Mouse (Mus musculus) CH12.LX (cell line): Measurements from ENCODE around the gene Fga. TPM values are rescaled to one million over a fixed set of nuclear protein-coding genes. Genes with fewer than 3 reads are reported as not detected.

Experiments used
- DNase-seq: peaks from one replicate; pipeline ENCODE4 v3.0.0-alpha.2; 2013; ENCODE audit errors: extremely low read depth
- H3K27ac ChIP-seq: 2 replicates; pipeline ENCODE4 v1.5.1; 2012; ENCODE audit warnings: low read depth, mild to moderate bottlenecking, control low read depth, moderate library complexity; ENCODE audit not compliant: insufficient read depth
- H3K27me3 ChIP-seq: replicated peaks from 2 replicates; pipeline ENCODE3; 2012; ENCODE audit warnings: inconsistent platforms
- H3K36me3 ChIP-seq, 2 experiments: replicated peaks in 1 of 2; 2 replicates each; pipeline versions ENCODE3 to v1.6.1; 2012; ENCODE audit warnings: inconsistent platforms in 1 of 2, low read length in 1 of 2, mild to moderate bottlenecking in 1 of 2, mixed read lengths in 1 of 2, moderate library complexity in 1 of 2; ENCODE audit not compliant: control insufficient read depth in 1 of 2, insufficient read depth in 1 of 2
- H3K4me1 ChIP-seq, 2 experiments: 2 replicates each; pipeline ENCODE4 v1.6.1; 2012; ENCODE audit warnings: inconsistent platforms in 1 of 2, moderate library complexity in 1 of 2; ENCODE audit not compliant: insufficient read depth in 2 of 2, control insufficient read depth in 1 of 2
- H3K4me2 ChIP-seq: 2 replicates; pipeline ENCODE4 v1.6.1; 2012; ENCODE audit warnings: low read depth, mild to moderate bottlenecking, control low read depth; ENCODE audit not compliant: poor library complexity, insufficient read depth, severe bottlenecking
- H3K4me3 ChIP-seq, 3 experiments: fragments of 150-350 bp in 1 of 3; sonication (generic) in 1 of 3; replicated peaks in 1 of 3; 2 replicates each; pipeline versions ENCODE3 to v1.5.1; 2011 to 2012; ENCODE audit warnings: low read depth in 2 of 3, low read length in 2 of 3, mild to moderate bottlenecking in 2 of 3, moderate library complexity in 2 of 3, control low read depth in 1 of 3, improper control_type of control experiment in 1 of 3, inconsistent platforms in 1 of 3, mixed read lengths in 1 of 3; ENCODE audit not compliant: poor library complexity in 1 of 3
- H3K79me2 ChIP-seq: replicated peaks from 2 replicates; pipeline ENCODE4 v1.6.1; 2012; ENCODE audit warnings: mild to moderate bottlenecking, moderate library complexity; ENCODE audit not compliant: control insufficient read depth, poor library complexity, insufficient read depth, severe bottlenecking; ENCODE audit errors: extremely low read depth
- H3K9ac ChIP-seq: 2 replicates; pipeline ENCODE4 v1.6.1; 2012; ENCODE audit warnings: low read depth, mild to moderate bottlenecking, control low read depth, moderate library complexity; ENCODE audit not compliant: insufficient read depth
- H3K9me3 ChIP-seq: replicated peaks from 2 replicates; pipeline ENCODE3; 2012; ENCODE audit warnings: low read length, inconsistent platforms, mixed read lengths
- CTCF ChIP-seq, 2 experiments: IDR thresholded peaks in 1 of 2; conservative IDR thresholded peaks in 1 of 2; 2 replicates each; pipeline ENCODE4 v1.5.1; 2011 to 2012; ENCODE audit warnings: low read depth in 2 of 2, low read length in 2 of 2, improper control_type of control experiment in 1 of 2, inconsistent platforms in 1 of 2, mild to moderate bottlenecking in 1 of 2, moderate library complexity in 1 of 2
- GABPA ChIP-seq: IDR thresholded peaks from 2 replicates; pipeline ENCODE4 v1.6.1; 2012; ENCODE audit warnings: low read depth, low read length, improper control_type of control experiment, inconsistent platforms; ENCODE audit not compliant: insufficient replicate concordance
- IRF4 ChIP-seq: IDR thresholded peaks from 2 replicates; pipeline ENCODE4 v1.6.1; 2014; ENCODE audit warnings: low read depth, mild to moderate bottlenecking, inconsistent platforms, low read length, improper control_type of control experiment
- JUND ChIP-seq: conservative IDR thresholded peaks from 2 replicates; pipeline ENCODE4 v1.6.1; 2011; ENCODE audit warnings: low read depth, low read length, improper control_type of control experiment
- KAT2A ChIP-seq: IDR thresholded peaks from 2 replicates; pipeline ENCODE4 v1.6.1; 2012; ENCODE audit warnings: low read length, improper control_type of control experiment, inconsistent platforms; ENCODE audit not compliant: insufficient replicate concordance
- MAX ChIP-seq: IDR thresholded peaks from 2 replicates; pipeline ENCODE4 v1.6.1; 2011; ENCODE audit warnings: low read length, improper control_type of control experiment
- MXI1 ChIP-seq: IDR thresholded peaks from 2 replicates; pipeline ENCODE4 v1.6.1; 2011; ENCODE audit warnings: mild to moderate bottlenecking, low read depth, low read length, improper control_type of control experiment
- POLR2AphosphoS2 ChIP-seq: IDR thresholded peaks from 2 replicates; pipeline ENCODE4 v1.6.1; 2011; ENCODE audit warnings: low read depth, low read length, improper control_type of control experiment
- RCOR1 ChIP-seq: conservative IDR thresholded peaks from 2 replicates; pipeline ENCODE4 v1.6.1; 2012; ENCODE audit warnings: low read depth, mild to moderate bottlenecking, inconsistent platforms, low read length, improper control_type of control experiment
- TBP ChIP-seq: conservative IDR thresholded peaks from 2 replicates; pipeline ENCODE4 v1.6.1; 2011; ENCODE audit warnings: low read depth, low read length, improper control_type of control experiment
- TCF12 ChIP-seq: IDR thresholded peaks from 2 replicates; pipeline ENCODE4 v1.6.1; 2014; ENCODE audit warnings: low read depth, mild to moderate bottlenecking, inconsistent platforms, low read length, improper control_type of control experiment
- UBTF ChIP-seq: IDR thresholded peaks from 2 replicates; pipeline ENCODE4 v1.6.1; 2012; ENCODE audit warnings: low read depth, mild to moderate bottlenecking, inconsistent platforms, low read length, improper control_type of control experiment, moderate library complexity
- ZC3H11A ChIP-seq: IDR thresholded peaks from 2 replicates; pipeline ENCODE4 v1.6.1; 2012; ENCODE audit warnings: low read depth, mild to moderate bottlenecking, inconsistent platforms, low read length, improper control_type of control experiment
- ZMIZ1 ChIP-seq: IDR thresholded peaks from 2 replicates; pipeline ENCODE4 v1.6.1; 2012; ENCODE audit warnings: low read depth, mild to moderate bottlenecking, inconsistent platforms, low read length, improper control_type of control experiment
- ZNF384 ChIP-seq: IDR thresholded peaks from 2 replicates; pipeline ENCODE4 v1.6.1; 2012; ENCODE audit warnings: low read depth, low read length, improper control_type of control experiment, inconsistent platforms
- dilution Hi-C: fragments of 300-500 bp; cut with MboI; formaldehyde crosslinking; loops from 2 replicates; pipeline ENCODE4 v1.14.3; 2020; ENCODE audit warnings: low sequenced_read_pairs; ENCODE audit not compliant: extremely low pct_unique_long_range_greater_than_20kb, extremely low pct_ligation_motif_present
- in situ Hi-C: fragments of 300-500 bp; cut with MboI; formaldehyde crosslinking; loops from 3 replicates; pipeline ENCODE4 v1.14.3; 2019; ENCODE audit warnings: low sequenced_read_pairs, low pct_ligation_motif_present, low pct_unique_long_range_greater_than_20kb, mixed read lengths
- polyA plus RNA-seq: library from polyadenylated mRNA; unstranded; fragments of >175 nt; gene quantifications from 2 replicates; pipeline ENCODE4 v1.2.1, GENCODE M21; 2012; ENCODE audit warnings: low read depth; ENCODE audit not compliant: insufficient read length
- total RNA-seq, 2 experiments: library from RNA; depleted of rRNA; stranded (reverse); fragments of 300-350 nt in 1 of 2; fragments of >200 nt in 1 of 2; gene quantifications; 2 replicates each; pipeline ENCODE4 v1.2.3; 2012 to 2014

The Fga gene
- total and polyA plus RNA-seq, 3 experiments = not detected

DNA sequence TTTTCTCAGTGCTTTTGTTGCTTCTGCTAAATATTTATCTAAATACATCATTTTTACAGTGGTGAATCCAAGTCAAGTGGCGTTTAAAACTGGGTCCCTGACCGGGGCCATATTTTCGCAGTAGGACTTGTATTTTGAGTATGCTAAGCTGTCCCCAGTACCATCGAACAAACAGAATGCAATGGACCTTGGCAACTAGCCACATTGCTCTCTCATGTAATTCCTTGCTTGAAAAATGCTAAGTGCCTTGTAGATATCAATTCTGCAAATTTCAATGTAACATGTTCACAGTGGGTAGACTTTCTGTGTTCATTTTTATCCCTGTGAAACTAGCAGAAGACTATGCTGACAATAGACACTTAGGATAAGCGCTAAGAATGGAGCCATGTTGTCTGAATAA lies 4.7 kb upstream of the Fga start:
- no peak overlapping the region for H3K27ac ChIP-seq
- no peak overlapping the region for H3K9ac ChIP-seq
- no peak overlapping the region for H3K4me3 ChIP-seq
- in situ Hi-C loops = no loop called here
- H3K9me3 ChIP-seq = no peaks in the 10 kb centered on the region
- DNase-seq = no peak
- no peaks in the 10 kb centered on the region for H3K4me1 ChIP-seq
- dilution Hi-C loops = no loop called here
- no peaks in the 10 kb centered on the region for H3K79me2 ChIP-seq
- no peak overlapping the region for H3K4me2 ChIP-seq
- TF ChIP-seq POLR2AphosphoS2 = no peak
- TF ChIP-seq ZNF384 = no peak
- TF ChIP-seq ZMIZ1 = no peak
- no peak for TF ChIP-seq IRF4
- no peak for TF ChIP-seq UBTF
- H3K36me3 ChIP-seq = no peaks in the 10 kb centered on the region
- no peaks in the 10 kb centered on the region for H3K27me3 ChIP-seq

DNA sequence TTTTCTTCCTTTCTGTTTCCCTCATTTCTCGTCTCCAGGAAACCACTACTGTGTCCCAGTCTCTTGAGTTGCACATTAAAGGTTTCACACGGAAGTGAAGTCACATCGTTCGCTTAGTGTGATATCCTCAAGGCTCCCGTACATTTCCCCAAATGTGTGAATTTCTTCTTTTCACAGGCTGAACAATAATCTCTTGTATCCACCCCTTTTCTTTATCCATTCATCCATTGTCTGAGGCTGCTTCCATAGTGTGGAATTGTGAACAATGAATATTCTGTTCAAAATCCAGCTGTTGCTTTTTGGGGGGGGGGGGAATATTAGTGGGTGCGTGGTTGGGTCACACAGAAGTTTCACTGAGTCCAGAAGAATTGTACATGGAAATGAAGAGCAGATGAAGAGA lies 840 bp upstream of the Fga start:
- Histone ChIP-seq H3K4me2 (no peak overlapping the region), H3K27ac (no peak overlapping the region), H3K79me2 (no peaks in the 10 kb centered on the region), H3K4me3 (no peak overlapping the region), H3K4me1 (no peaks in the 10 kb centered on the region), H3K27me3 (no peaks in the 10 kb centered on the region), H3K9ac (no peak overlapping the region), H3K9me3 (no peaks in the 10 kb centered on the region), H3K36me3 (no peaks in the 10 kb centered on the region)
- in situ Hi-C loops (no loop called here), dilution Hi-C loops (no loop called here)
- no peak for DNase-seq
- TF ChIP-seq KAT2A = no peak
- no peak for TF ChIP-seq ZC3H11A
- no peak for TF ChIP-seq TBP
- no peak for TF ChIP-seq IRF4
- no peak for TF ChIP-seq CTCF (conservative IDR thresholded peaks at IDR 0.05 in 1 of 2, IDR thresholded peaks at IDR 0.05 in 1 of 2; ENCODE audit: low read depth in 2 of 2, low read length in 2 of 2)
- TF ChIP-seq RCOR1 = no peak
- TF ChIP-seq TCF12 = no peak
- no peak for TF ChIP-seq MXI1
- no peak for TF ChIP-seq GABPA
- no peak for TF ChIP-seq ZMIZ1
- no peak for TF ChIP-seq JUND

DNA sequence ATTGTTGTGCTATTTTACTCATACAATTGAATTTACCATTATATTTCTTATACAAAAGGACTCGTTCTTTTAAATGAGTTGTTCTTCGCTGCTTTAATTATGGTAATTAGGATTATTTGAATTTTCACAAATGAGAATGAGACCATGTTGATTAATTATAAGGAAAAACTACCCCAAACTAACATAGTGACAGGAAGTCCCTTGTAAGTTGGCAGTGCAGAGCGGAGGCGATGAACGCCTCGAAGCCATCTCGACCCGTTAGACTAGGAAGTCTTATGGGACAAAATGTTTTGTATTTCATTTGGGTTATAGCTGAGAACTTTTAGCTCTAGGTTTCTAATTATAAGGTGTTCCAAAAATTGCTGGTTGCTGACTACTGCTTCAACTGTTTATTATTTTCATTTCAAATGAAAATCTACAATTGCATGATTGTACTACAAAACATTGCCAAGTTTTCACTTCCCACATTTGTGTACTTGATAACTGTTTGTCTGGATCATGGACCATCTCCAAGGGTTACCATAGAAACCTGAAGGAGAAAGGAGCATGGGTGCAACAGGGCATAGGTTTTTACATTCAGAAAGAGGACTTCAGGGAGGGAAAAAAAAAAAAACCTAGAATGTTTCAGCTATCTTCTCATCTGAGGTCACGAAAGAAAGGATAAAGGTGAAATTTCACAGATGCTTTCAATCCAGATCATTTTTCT lies 1.8 kb downstream of the Fga start:
- dilution Hi-C loops = no loop called here
- Histone ChIP-seq H3K36me3 (no peaks in the 10 kb centered on the region), H3K4me3 (no peak overlapping the region), H3K27me3 (no peaks in the 10 kb centered on the region), H3K79me2 (no peaks in the 10 kb centered on the region), H3K9ac (no peak overlapping the region), H3K27ac (no peak overlapping the region), H3K9me3 (no peaks in the 10 kb centered on the region), H3K4me1 (no peaks in the 10 kb centered on the region), H3K4me2 (no peak overlapping the region)
- no peak for DNase-seq
- in situ Hi-C loops = no loop called here
- TF ChIP-seq IRF4 = no peak
- no peak for TF ChIP-seq MAX
- TF ChIP-seq UBTF = no peak
